Mouse (Mus musculus) left cerebral cortex, postnatal 25 days (tissue): ENCODE data around the gene Grin2c. TPM values are rescaled to one million over a fixed set of nuclear protein-coding genes. Genes with fewer than 3 reads are reported as not detected.

Experiments used
- DNase-seq, 2 experiments: peaks; one replicate each; pipeline ENCODE4 v3.0.0; 2022; ENCODE audit warnings: low spot score in 2 of 2, mixed read lengths in 1 of 2
- intact Hi-C: fragments of 180-260 bp; cut with DNase I; formaldehyde crosslinking; loops from one replicate; pipeline ENCODE4 v1.15.1; 2025
- microRNA-seq, 2 experiments: library from miRNA; unstranded; fragments of <30 nt; microRNA quantifications; one replicate each; pipeline ENCODE4 v1.2.0; 2022
- total RNA-seq, 2 experiments: library from RNA; stranded (reverse); gene quantifications; 2 replicates each; pipeline ENCODE4 v1.2.3; 2021

The Grin2c gene
- total RNA-seq, 2 experiments from 2014 or later = 41.0 to 42.0 TPM

DNA sequence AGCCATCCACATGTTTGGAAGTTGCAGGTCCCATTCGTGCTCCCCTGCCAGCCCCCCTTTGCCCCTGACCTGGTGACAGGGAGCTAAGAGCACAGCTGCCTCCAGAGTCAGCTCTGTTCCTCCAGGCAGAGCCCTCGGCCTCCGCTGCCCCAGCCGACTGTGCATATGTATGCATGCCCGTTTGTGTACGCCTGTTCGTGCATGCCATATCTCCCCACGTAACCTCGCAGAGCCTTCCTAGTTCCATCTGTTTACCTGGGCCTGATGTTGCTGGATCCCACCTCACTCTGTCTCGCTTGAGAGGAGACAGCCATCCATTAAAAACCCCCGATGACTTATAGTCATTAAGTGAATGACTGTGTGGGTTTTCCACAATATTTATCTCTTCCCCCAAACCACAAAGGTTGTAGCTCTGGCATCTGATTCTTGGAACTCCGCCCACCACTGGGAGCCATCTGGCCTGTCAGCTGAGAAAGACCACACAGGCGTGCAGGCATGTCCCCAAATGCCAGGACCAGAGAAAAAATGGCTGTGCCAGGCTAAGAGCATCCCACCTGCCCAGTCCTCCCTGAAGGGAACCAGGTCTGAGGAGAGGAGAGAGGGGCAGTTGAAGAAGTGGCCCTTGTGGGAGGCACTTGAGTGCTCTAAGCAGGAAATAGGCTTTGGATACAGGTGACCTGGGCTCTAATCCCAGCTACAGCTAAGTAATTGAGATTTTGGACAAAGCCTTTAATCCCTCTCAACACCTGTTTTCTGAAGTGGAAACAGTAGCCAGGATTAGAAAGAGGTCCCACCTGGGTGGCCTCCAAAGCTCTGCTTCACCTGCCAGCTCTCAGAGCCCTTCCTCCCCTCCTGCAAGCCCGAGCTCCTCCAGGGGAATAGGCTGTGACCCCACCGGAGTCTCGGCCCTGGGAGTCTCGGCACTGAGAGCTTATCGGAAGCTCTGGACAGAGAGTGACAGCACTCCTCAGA, 49.3 kb downstream of the Grin2c start:
- DNase-seq = no peak
- intact Hi-C loops = no loop called here

DNA sequence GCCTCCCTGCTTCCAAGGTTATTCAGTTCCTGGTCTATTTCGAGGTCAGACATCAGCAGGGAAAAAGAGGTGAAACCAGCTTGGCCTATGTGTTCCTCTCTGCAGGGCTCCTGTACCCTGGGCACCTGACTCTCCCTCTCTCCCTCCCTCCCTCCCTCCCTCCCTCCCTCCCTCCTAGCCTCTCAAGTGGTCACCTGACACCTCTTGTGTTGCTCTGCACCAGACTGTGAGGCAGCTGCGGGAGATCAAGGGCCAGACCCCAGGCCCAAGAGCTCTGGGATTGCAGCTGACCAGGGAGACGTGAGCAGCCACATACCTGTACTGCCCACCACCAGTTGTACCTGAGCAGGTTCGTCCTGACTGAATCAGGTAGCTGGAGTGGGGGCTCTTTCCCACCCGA, 51.9 kb downstream of the Grin2c start:
- no peak for DNase-seq
- intact Hi-C loops = no loop called here

DNA sequence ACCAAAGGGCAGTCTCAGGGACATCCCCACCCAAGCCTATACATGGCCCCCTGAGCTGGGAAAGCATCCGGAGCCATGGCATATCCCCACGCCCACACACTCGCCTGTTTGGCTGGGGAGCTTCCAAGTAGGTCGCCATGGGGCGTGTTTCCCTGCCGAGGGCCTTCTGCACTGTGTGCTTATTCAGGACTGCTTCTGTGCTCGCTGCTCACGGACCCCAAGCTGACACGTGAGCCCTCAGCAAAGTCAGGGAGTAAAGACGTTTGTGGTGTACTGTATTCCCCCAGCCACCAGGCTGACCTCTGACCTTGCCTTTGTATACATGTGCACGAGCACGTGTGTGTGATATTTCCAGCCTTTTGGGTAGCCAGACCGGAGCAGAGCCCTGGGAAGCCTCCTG, 54.9 kb downstream of the Grin2c start:
- DNase-seq = peak in 1 of 2 experiments; percentile 50
- intact Hi-C loops = no loop called here

DNA sequence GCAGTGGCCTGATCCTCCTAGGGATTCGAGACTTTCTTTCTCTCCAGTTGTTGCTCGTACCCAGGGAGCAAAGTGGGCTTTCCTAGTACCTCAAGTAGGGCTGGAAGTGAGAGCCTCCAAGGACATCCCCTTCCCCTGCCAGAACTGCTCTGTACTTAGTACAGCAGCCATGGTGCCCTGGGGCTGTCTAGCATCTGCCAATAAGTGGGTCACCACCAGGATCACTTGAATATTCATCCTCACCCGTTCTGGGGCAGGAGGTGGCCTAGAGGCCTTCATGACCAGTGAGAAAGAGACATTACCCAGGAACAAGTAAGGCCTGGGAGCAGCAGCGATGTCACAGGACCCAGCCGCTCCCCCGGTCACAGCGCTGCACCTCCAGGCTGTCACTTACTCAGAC, 57.1 kb downstream of the Grin2c start:
- no peak for DNase-seq
- intact Hi-C loops = no loop called here

DNA sequence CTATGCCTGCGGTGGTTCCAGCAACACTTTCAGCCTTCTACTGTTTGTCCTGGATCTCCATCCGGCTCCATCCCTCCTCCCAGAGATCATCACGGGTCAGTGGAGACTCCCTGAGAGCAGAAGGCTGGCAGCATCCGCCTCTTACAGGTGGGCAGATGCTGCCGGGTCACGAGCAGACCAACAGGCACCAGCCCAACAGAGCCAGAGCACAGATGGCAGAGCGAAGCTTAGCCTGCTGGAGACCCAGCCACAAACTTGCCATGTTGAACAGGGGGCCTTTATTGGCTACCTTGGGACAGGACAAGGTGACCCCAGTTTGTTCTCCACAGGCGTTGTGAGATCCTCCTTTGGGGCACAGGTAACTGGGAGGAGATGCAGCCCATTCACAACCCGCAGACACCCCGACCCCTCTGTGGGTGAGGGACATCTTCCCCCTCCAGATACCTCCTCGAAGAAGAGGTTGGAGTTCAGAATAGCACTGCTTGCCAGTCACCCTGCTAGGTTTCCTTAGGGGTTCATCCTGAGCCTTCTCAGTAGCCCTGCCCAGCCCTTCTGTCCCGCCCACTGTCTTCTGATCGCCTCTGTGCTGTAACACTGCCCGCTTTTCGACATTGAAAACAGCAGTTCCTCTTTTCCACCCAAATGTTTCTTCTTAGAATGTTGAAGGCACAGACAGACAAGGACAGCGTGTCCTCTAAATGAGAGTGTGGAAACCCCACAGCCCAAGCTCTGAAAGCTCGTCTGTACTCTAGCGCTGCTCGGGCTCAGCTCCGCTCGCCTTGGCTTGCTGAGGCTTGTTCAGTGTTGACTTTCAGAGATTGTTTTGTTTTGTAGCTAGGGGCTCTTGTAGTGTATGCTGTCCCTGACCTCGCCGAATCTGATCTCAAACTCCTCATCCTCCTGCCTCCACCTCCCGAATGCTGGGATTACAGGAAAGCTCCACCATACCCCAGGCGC, 58.0 kb downstream of the Grin2c start:
- intact Hi-C loops = no loop called here
- no peak for DNase-seq

DNA sequence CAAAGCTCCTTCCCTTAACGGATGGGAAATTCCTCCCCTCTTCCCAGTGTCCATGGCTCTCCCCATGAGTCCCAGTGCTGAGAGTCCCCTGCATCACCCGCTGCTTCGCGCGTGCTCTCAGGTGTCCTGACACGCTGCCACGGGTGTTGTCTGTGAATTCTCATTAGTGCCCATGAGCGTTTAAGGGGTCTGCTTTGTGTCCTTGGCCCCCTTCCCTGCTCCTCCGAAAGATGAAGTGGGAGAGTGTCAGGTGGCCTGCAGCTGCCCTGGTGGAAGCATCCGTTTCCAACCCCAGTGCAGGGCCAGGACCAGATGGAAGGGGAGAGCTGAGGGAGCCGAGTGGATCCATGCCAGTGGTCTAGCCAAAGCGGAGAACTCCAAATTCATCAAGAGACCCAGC, 58.9 kb downstream of the Grin2c start:
- intact Hi-C loops = no loop called here
- no peak for DNase-seq

DNA sequence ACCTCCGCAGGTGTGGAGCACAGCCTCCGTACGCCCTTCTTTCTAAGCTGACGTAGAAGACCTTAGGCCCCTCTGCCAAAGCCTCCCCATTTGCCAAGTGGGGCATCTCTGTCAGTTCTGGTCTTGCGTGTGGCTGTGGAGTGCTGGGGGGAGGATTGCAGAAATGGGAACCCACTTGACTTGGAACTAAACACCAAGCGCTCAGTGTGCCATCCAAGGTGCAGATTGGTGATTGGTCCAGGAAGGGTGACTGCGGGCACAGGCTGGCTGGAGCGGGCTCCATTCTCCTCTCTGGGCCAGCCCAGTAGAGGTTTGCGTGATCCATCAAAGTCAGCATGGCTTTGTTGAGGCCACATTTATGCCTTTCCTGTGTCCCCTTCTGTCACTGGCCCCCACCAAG, 64.3 kb downstream of the Grin2c start:
- intact Hi-C loops = loop anchor here (1.0 to 5.0 kb wide), 3 partner anchors 30 to 150 kb away; no protein-coding TSS in a partner anchor
- DNase-seq = no peak

DNA sequence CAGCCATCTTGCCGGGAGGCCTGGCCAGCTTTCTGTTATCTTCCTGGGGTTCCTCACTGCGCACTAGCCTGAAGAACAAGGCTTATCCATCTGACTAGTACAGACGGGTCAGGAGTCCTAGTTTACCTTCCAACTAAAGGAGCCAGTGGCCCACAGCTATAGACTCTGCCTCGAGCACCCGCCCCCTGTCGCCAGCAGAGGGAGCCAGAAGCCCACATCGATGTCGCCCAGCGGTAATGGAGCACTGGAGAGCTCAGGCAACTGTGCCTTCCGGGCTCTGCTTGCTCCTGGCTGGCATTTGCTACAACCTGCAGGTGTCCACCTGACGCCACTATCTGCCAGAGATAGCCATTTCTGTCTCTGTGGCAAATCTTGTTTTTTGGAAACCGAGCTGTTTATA, 64.7 kb downstream of the Grin2c start:
- intact Hi-C loops = loop anchor here (1.0 to 5.0 kb wide), 3 partner anchors 30 to 150 kb away; no protein-coding TSS in a partner anchor
- DNase-seq = peak; percentile 78 to 85

DNA sequence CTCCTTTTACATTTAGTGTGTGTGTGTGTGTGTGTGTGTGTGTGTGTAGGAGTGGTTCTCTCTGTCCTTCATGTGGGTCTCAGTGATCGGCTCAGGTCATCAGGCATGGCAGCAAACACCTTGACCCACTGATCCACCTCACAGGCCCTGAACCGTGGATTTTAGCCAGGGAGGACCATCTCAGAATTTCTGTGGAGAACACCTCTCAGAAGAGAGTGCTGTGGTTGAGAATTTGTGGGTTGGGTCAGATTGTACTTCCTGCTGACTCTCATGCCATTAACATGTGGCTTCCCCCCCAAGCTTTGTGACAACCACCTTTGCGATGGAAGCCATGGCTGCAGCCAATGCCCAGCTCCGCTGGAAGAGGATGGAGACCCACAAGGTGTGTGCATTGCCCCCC, 66.5 kb downstream of the Grin2c start:
- intact Hi-C loops = loop anchor here (5.0 kb wide), 1 partner anchor 152 kb away; no protein-coding TSS in a partner anchor
- no peak for DNase-seq

Small RNA genes within 50 kb of the gene (microRNA-seq; reads per million reads assigned to microRNA genes)
- gene Gm25837 = 0 reads per million in 2 experiments

Other genes starting within 250 kb of the Grin2c start
- gene Cd300ld4, start 240.2 kb downstream of the Grin2c start, total RNA-seq = under 1 TPM in 1 of 2 experiments, not detected in 1; 0.55 TPM
- under 1 TPM; 0.55 to 0.60 TPM for gene Cd300ld5, start 229.5 kb downstream of the Grin2c start, total RNA-seq
- under 1 TPM in 1 of 2 experiments, not detected in 1; 0.60 TPM for gene Cd300ld3, start 218.8 kb downstream of the Grin2c start, total RNA-seq
- not detected for gene Cd300e, start 205.1 kb downstream of the Grin2c start, total RNA-seq
- under 1 TPM; 0.76 to 0.99 TPM for gene Rab37, start 175.8 kb downstream of the Grin2c start, total RNA-seq
- gene Cd300lf, start 133.3 kb downstream of the Grin2c start, total RNA-seq = under 1 TPM; 0.16 to 0.41 TPM
- 10 to 100 TPM; 79.2 to 86.5 TPM for gene Slc9a3r1, start 103.9 kb downstream of the Grin2c start, total RNA-seq
- 10 to 100 TPM; 15.8 to 18.2 TPM for gene Tmem104, start 79.8 kb downstream of the Grin2c start, total RNA-seq
- gene Nat9, start 79.4 kb downstream of the Grin2c start, total RNA-seq = 10 to 100 TPM; 20.1 to 22.3 TPM
- gene Fdxr, start 9.8 kb upstream of the Grin2c start, total RNA-seq = 10 to 100 TPM; 14.5 to 17.4 TPM
- 10 to 100 TPM in 1 of 2 experiments, 1 to 10 TPM in 1; 9.5 to 10.8 TPM for gene Fads6, start 30.4 kb upstream of the Grin2c start, total RNA-seq
- under 1 TPM; 0.62 to 0.96 TPM for gene Otop2, start 39.9 kb upstream of the Grin2c start, total RNA-seq
- under 1 TPM; 0.18 to 0.28 TPM for gene Ush1g, start 54.8 kb upstream of the Grin2c start, total RNA-seq
- gene Otop3, start 67.5 kb upstream of the Grin2c start, total RNA-seq = under 1 TPM in 1 of 2 experiments, not detected in 1; 0.14 TPM
- gene Hid1, start 100.5 kb upstream of the Grin2c start, total RNA-seq = 100 to 1,000 TPM; 108 to 111 TPM
- 10 to 100 TPM; 19.8 to 20.9 TPM for gene Cdr2l, start 114.7 kb upstream of the Grin2c start, total RNA-seq
- gene Mrpl58, start 136.5 kb upstream of the Grin2c start, total RNA-seq = 100 to 1,000 TPM; 107 to 109 TPM
- 100 to 1,000 TPM; 447 to 455 TPM for gene Atp5h, start 152.7 kb upstream of the Grin2c start, total RNA-seq
- gene Kctd2, start 152.9 kb upstream of the Grin2c start, total RNA-seq = 10 to 100 TPM; 70.9 to 72.5 TPM
- gene Trim80, start 173.3 kb upstream of the Grin2c start, total RNA-seq = not detected
- gene Slc16a5, start 195.2 kb upstream of the Grin2c start, total RNA-seq = not detected
- gene Armc7, start 208.4 kb upstream of the Grin2c start, total RNA-seq = 10 to 100 TPM; 12.5 to 12.8 TPM
- gene Nt5c, start 224.6 kb upstream of the Grin2c start, total RNA-seq = 10 to 100 TPM; 60.1 to 66.5 TPM
- gene Jpt1, start 247.1 kb upstream of the Grin2c start, total RNA-seq = 100 to 1,000 TPM; 165 to 168 TPM